Mouse (Mus musculus) T-cell, adult 66 days (primary cell): ENCODE data around the gene Ino80b. TPM values are rescaled to one million over a fixed set of nuclear protein-coding genes. Genes with fewer than 3 reads are reported as not detected.

Source experiments
- total RNA-seq, 2 experiments: library from RNA; stranded (reverse); gene quantifications; 3 replicates in 1 of 2; 4 replicates in 1 of 2; pipeline ENCODE4 v1.2.4; 2023

Ino80b gene
- 10 to 100 TPM; 34.1 to 35.9 TPM for total RNA-seq

DNA sequence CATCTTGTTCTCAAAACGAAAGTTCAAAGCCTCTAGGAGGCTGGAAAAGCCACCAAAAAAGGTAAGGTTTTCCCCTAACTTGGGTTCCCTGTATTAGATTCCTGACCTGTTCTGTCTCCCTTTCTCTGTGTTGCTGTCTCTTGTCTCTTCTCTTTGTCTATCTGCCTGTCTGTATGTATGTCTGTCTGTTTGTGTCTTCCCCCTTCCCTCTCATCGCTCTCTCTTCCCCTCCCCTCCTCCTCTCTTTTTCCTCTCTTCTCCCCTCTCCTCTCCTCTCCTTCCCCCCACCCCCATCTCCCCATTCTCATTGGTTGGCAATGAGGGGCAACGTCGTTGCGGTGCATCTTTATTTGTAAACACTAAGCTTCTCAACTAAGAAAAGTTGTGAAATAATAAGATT is at the start of gene Ino80b:
Ino80b (minus strand) TSS at position 101 of the 400 bp plus-strand sequence.

DNA sequence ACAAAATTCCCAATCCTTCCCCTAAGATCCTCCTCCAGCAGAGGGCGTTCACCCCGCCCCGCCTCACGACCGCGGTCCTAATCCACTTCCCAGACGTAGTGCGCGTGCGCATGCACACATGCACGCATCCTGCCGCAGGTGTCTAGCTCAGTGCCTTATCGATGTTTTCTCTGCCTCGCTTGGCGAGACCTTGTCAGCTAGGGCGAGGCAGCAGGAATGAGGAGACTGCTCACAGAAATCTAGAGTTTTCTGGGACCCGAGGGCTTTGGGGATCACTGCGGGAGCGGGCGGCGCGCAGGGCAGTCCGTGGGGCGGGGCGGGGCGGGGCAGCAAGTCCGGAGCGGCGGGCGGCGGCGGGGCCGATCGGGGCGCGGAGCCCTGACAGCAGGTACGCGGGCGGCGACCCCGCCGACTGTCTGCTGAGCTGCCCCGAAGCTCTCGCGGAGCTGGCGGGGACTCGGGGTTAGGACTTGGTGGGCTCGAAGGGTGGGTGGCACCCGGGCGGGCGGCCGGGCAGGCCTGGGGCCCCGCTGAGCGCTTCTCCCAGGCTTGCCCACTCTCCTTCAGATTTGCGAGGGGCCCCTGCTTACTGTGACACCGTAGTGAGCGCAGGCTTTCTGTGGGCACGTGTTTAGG is 40.5 kb upstream of the Ino80b start, which contains the start of gene Dctn1:
Dctn1 (plus strand) TSS at position 314 of the 636 bp plus-strand sequence.

GRCm38 (mm10) chr6:83156259-83156684 is 31.0 kb upstream of the Ino80b start, which contains the start of the genes Wdr54 and 1700003E16Rik:
Gene Wdr54 (minus strand): TSS chr6:83156397.
Gene 1700003E16Rik (plus strand): TSS chr6:83156404.

DNA sequence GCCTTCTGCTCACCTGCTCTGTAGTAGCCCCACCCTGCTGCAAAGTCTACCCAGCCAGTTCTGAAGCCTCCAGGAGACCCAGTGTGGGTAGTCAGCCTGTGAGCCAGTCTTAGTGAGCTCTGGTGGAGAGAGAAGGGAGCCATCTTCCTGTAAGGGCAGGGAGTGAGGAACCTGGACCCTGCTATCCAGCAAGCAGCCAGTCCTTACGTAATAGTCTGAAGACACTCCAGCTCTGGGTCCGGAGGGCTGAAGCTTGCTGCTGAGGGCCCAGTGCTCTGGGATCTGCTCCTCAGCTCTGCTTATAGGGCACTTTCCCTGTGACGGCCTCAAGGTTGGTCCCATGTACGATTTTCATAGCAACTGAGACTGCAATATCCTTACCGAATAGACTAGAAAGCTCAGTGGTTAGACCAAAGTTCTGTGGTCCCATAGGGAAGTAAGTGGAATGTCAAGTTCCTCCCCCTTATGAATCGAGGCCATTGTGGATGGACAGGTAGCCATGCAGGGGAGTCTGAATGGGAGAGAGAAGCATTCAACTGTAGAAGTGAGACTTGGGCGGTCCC is 9.8 kb upstream of the Ino80b start, which contains the start of gene Rtkn:
Rtkn (plus strand) TSS at position 513 of the 563 bp plus-strand sequence.

GRCm38 (mm10) chr6:83120930-83121862 is 4.0 kb downstream of the Ino80b start, which contains the start of gene Wbp1:
Gene Wbp1 (minus strand): TSS chr6:83121559.

DNA sequence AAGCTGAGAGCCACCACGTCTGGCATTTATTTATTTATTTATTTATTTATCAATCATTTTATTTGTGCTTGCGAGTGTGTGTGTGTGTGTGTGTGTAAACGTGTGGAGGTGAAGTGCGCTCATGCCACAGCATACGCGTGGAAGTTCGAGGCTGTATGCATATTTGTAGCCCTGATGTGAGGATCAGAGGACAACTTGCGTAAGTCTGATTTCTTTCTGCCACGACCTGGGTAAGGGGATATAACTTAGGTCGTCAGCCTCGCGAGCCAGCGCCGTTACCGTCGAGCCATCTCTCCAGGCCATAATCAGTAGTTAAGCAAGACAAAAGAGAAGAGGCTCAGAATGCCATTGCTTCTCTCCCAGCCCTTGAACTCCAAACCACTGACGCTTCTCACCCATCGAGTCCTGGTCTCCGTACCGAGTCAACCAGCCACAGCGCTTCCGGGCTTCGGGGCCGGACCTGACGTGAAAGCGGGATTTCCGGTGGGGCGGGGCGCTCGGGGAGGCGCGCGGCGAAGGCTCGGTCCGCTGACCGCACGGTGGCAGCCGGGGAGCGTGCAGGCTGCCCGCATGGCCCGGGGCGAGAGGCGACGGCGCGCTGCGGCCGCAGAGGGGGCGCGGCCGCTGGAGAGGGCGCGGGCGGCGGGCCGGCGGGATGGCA is 10.1 kb downstream of the Ino80b start, which contains the start of gene Mogs:
Mogs (plus strand) TSS at position 486 of the 661 bp plus-strand sequence.

DNA sequence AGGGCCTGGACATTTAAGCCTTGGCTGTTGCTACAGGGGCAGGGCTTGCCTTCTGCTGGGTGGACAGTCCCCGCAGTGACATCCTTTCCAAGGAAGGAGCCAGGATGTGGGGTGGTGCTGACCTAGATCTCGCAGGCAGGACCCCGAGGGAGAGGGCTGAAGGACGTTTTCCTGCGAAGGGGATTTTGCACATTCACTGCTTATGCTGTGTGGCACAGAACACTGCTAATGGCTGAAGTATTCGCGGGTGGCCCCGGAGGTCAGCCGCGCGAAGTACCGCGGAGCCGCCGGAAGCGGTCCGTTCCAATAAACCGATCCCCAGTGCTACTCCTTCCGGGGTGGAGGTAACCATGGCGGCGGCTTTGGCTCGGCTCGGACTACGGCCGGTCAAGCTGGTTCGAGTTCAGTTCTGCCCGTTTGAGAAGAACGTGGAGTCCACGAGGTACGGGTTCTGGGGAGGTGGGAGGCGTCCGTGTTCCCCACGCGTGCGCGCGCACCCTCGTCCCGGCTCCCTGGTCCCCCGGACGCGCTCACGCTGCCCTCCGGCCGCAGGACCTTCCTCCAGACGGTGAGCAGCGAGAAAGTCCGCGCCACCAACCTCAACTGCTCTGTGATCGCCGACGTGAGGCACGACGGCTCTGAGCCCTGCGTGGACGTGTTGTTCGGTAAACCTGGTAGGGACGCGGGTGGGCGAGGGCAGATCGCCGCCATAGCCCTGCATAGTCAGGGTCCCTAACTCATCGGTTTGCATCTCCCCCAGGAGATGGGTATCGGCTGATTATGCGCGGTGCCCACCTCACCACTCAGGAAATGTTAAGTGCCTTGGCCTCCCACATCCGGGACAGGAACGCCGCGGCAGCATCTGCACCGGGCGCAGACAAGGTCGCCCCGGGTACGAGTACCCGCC is 16.2 kb downstream of the Ino80b start, which contains the start of gene Mrpl53:
Mrpl53 (plus strand) TSS at position 279 of the 907 bp plus-strand sequence.

GRCm38 (mm10) chr6:83101316-83101687 is 23.9 kb downstream of the Ino80b start, which contains the start of the genes Ccdc142 and Gm42688:
Gene Ccdc142 (plus strand): TSS chr6:83101601.
Gene Gm42688 (plus strand): TSS chr6:83101617.

GRCm38 (mm10) chr6:83086121-83087035 is 38.9 kb downstream of the Ino80b start, which contains the start of gene Lbx2:
Gene Lbx2 (plus strand): TSS chr6:83086367.

GRCm38 (mm10) chr6:83077630-83078323 is 47.5 kb downstream of the Ino80b start, which contains the start of gene Pcgf1:
Gene Pcgf1 (plus strand): TSS chr6:83077869.

Other genes with a start within 250 kb of the Ino80b start
- gene Sema4f, start 185.7 kb downstream of the Ino80b start, total RNA-seq, result 10 to 100 TPM; 27.3 to 28.7 TPM
- gene M1ap, start 178.5 kb downstream of the Ino80b start, total RNA-seq, result not detected
- 10 to 100 TPM; 21.0 to 23.7 TPM for gene Dok1, start 92.0 kb downstream of the Ino80b start, total RNA-seq
- not detected for gene Loxl3, start 91.3 kb downstream of the Ino80b start, total RNA-seq
- 100 to 1,000 TPM; 350 to 355 TPM for gene Aup1, start 70.9 kb downstream of the Ino80b start, total RNA-seq
- gene Htra2, start 70.2 kb downstream of the Ino80b start, total RNA-seq, result 10 to 100 TPM; 29.3 to 31.8 TPM
- 10 to 100 TPM; 16.0 to 16.6 TPM for gene Dqx1, start 67.6 kb downstream of the Ino80b start, total RNA-seq
- gene Tlx2, start 55.1 kb downstream of the Ino80b start, total RNA-seq, result not detected
- gene Pcgf1, start 47.6 kb downstream of the Ino80b start, total RNA-seq, result 10 to 100 TPM; 28.2 to 31.7 TPM
- not detected for gene Lbx2, start 39.1 kb downstream of the Ino80b start, total RNA-seq
- gene Ccdc142, start 23.8 kb downstream of the Ino80b start, total RNA-seq, result 10 to 100 TPM in 1 of 2 experiments, 1 to 10 TPM in 1; 8.4 to 11.3 TPM
- 10 to 100 TPM; 10.5 to 11.2 TPM for gene Gm42688, start 23.8 kb downstream of the Ino80b start, total RNA-seq
- 10 to 100 TPM; 28.3 to 31.2 TPM for gene Mrpl53, start 16.4 kb downstream of the Ino80b start, total RNA-seq
- 10 to 100 TPM; 53.2 to 53.7 TPM for gene Mogs, start 9.9 kb downstream of the Ino80b start, total RNA-seq
- gene Wbp1, start 3.9 kb downstream of the Ino80b start, total RNA-seq, result 10 to 100 TPM; 34.0 to 41.6 TPM
- not detected for gene Rtkn, start 10.0 kb upstream of the Ino80b start, total RNA-seq
- 1 to 10 TPM in 1 of 2 experiments, under 1 TPM in 1; 0.89 to 1.7 TPM for gene Wdr54, start 31.0 kb upstream of the Ino80b start, total RNA-seq
- gene 1700003E16Rik, start 31.0 kb upstream of the Ino80b start, total RNA-seq, result not detected
- 100 to 1,000 TPM; 117 to 120 TPM for gene Dctn1, start 40.5 kb upstream of the Ino80b start, total RNA-seq
- not detected for gene Slc4a5, start 94.4 kb upstream of the Ino80b start, total RNA-seq
- gene Mthfd2, start 200.5 kb upstream of the Ino80b start, total RNA-seq, result 10 to 100 TPM; 42.1 to 52.4 TPM
- gene Mob1a, start 200.6 kb upstream of the Ino80b start, total RNA-seq, result 100 to 1,000 TPM; 113 to 127 TPM
- gene Bola3, start 223.7 kb upstream of the Ino80b start, total RNA-seq, result 10 to 100 TPM; 33.9 to 37.3 TPM